Mouse (Mus musculus): ENCODE data around the gene Hfe.

Hfe gene

DNA sequence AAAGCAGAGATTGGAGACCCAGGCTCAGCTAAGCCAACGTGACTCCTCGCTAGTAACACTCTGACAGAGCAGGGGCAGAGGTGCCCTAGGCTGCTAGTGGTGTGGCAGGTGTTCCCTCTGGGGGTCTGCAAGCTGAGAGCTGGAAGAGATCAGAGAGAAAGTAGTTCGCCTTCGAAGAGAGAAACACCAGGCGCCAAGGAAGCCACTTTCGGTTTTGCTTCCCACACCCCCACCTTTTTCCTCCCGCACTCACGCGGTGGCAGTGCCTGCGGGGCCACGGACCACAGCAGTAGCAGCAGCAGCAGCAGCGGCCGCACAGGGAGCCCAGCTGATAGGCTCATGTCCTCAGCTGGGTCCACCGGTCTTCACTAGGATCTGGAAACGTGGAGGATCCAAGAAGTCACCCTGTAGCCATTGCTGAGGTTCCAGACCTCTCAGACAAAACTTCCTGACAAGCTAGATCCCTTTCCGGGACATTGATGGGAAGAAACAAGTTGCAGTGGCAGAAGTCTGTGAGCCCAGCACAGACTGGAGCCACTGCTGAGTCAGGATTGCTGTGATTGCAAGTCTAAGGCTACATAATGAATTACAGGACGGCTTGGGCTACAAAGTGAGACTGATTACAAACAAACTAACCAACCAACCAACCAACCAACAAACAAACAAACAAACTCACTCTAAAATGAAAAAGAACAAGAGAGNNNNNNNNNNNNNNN is at the start of gene Hfe:
Hfe (minus strand) TSS at position 481 of the 716 bp plus-strand sequence.
- DNase-seq (ENCODE audit: low spot score in 2 of 2) = peak; percentile 40 to 69

- DNase-seq (ENCODE audit: low spot score in 2 of 2) = no peak
Measured at GRCm38 (mm10) chr13:23759916-23760239, 49.2 kb upstream of the Hfe start.

- no peak for DNase-seq (ENCODE audit: low spot score in 2 of 2)
Measured at GRCm38 (mm10) chr13:23759251-23759771, 48.7 kb upstream of the Hfe start.

DNA sequence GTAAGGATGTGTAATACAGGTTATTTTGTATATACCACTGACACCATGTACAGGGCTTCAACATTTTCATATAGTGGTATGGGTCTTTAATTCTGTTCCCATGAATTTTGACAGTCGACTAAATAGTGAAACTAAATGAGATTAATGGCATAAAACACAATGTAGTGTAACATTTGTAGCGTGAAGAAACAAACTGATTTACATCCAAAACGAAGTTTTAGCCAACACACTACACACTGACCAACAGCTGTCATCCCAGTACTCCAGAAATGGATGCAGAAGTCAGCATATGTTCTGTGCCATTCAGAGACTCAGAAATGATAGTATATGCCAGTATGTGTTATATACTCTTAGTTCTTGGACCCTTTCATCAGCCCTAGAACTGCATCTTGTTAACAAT is 47.3 kb upstream of the Hfe start:
- DNase-seq (ENCODE audit: low spot score in 2 of 2) = no peak

DNA sequence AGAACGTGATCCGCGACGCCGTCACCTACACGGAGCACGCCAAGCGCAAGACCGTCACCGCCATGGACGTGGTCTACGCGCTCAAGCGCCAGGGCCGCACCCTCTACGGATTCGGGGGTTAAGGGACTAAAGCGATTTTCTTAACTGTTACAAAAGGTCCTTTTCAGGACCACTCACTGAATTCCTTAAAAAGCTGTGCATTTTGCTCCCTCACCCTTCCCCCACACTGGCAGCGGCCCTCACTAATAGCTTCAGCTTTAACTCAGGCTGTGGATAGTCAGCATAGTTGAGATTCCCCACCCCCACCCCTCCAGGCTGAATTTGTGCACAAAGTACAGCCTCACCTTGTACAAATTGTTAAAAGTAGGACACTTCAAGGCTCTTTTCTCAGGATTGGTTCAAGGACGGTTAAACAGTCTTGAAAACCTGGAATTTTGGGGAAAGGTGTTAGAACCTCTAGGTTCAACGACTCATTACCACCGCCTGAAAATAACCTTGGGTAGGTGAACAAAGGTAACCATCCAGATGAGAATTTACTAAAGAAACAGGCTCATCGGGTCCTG is 46.6 kb upstream of the Hfe start:
- peak; percentile 47 to 73 for DNase-seq (ENCODE audit: low spot score in 2 of 2)

DNA sequence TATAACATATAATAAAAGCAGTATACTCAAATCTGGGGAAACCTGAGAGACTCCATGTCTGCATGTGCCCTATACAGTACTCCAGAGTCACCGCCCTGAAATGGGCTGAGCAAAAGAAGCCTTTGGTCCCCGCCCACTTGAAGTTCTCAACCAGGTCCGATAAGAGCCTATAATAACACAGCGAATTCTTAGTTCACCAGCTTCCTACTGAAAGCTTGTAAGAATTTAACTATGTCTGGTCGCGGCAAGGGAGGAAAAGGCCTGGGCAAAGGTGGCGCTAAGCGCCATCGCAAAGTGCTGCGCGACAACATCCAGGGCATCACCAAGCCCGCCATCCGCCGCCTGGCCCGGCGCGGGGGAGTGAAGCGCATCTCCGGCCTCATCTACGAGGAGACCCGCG is 46.1 kb upstream of the Hfe start, which contains the start of gene Hist1h4b:
Hist1h4b (plus strand) TSS at position 224 of the 400 bp plus-strand sequence.
- peak; percentile 92 to 93 for DNase-seq (ENCODE audit: low spot score in 2 of 2)

DNA sequence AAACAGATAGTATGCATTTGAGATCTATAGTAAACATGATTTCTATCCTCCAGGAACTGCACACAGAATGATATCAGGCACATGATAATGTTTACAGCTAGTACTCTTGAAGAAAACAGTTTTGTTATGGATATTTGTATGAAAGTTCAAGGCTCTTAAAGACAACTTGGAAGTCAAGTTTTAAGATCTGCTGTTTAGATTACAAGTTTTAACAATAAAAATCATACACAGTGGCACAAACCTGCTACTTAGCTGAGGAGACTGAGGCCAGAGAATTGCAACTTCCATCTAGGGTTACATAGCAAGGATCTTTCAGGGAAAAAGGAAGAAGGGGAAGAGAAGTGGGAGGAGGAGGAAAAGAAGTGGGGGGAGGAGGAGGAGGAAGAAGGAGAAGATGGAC is 44.3 kb upstream of the Hfe start:
- no peak for DNase-seq (ENCODE audit: low spot score in 2 of 2)

DNA sequence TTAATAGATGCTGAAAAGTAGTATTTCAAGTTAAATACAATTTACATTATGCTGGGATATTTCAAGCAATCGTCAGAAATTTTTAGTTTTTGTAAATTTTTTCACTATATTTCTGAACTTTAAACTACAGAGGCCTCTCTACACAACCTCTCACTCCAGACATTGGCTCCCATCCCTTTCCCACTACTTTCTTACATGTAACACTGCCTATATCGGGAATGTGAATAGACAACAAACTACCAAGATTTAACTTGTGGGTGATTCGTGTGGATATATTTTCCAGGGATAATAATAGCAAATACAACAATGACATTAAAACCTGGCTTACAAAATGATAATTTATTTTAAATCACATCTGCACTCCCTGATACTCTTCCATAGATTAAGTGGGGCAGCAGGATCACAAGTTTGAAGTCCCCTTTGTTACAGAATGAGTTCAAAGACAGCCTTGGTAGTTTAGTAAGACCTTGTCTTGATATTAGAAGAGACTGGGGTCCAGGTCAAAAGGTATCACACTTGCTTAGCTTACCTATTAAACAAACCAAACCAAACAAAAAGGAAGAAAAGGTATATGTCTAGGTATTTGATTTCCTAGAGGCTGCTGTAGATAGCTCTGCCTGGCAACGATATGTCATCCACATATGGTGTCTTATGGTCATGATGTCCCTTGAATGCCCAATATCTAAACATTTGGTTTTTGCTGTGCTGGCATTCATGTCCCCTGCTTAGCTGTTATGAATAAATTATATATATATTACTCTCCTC is 42.8 kb upstream of the Hfe start:
- peak in 1 of 2 experiments; percentile 45 for DNase-seq (ENCODE audit: low spot score in 2 of 2)

DNA sequence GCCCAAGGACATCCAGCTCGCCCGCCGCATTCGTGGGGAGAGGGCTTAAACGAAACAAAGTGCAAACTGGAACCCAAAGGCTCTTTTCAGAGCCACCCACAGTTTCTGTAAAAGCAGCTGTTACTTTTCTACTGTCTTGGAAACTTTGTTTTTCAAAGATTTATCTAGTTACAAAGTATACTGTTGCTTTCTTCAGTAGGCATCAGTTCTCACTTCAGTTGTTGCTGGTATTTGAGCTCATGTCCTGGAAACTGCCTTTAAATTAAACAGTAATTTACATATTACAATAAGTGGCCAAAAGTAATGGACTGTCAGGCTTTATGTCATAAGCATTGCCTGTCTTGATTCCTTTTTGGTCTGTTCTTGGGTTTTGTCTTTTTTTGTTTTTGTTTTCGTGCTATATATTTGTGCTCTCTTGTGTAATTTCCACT is 42.1 kb upstream of the Hfe start:
- peak in 1 of 2 experiments; percentile 66 for DNase-seq (ENCODE audit: low spot score in 2 of 2)

- peak; percentile 90 to 94 for DNase-seq (ENCODE audit: low spot score in 2 of 2)
Measured at GRCm38 (mm10) chr13:23752067-23752741, 41.5 kb upstream of the Hfe start, which contains the start of gene Hist1h3b. Gene Hist1h3b, plus strand, starts transcription at chr13:23752267.

GRCm38 (mm10) chr13:23751478-23751956 is 40.9 kb upstream of the Hfe start:
- DNase-seq (ENCODE audit: low spot score in 2 of 2) = no peak

DNA sequence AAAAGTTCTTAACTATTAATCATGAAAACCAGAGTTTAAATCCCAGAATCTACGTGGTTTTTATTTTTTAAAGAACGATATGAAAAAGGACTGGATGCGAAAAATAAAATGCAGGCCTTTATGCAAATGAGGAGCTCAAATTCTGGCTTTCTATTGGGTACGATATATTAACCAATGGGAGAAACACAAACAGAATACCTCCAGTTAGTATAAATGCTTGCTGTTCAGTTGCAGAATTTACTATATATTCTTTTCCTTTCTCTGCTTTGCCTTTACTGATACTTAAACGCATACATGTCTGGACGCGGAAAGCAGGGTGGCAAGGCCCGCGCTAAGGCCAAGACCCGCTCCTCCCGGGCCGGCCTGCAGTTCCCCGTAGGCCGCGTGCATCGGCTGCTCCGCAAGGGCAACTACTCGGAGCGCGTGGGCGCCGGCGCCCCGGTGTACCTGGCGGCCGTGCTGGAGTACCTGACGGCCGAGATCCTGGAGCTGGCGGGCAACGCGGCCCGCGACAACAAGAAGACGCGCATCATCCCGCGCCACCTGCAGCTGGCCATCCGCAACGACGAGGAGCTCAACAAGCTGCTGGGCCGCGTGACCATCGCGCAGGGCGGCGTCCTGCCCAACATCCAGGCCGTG is 40.3 kb upstream of the Hfe start, which contains the start of gene Hist1h2ab:
Hist1h2ab (plus strand) TSS at position 288 of the 639 bp plus-strand sequence.
- peak; percentile 79 to 90 for DNase-seq (ENCODE audit: low spot score in 2 of 2)

- DNase-seq (ENCODE audit: low spot score in 2 of 2) = no peak
Measured at GRCm38 (mm10) chr13:23749563-23750121, 39.0 kb upstream of the Hfe start.

DNA sequence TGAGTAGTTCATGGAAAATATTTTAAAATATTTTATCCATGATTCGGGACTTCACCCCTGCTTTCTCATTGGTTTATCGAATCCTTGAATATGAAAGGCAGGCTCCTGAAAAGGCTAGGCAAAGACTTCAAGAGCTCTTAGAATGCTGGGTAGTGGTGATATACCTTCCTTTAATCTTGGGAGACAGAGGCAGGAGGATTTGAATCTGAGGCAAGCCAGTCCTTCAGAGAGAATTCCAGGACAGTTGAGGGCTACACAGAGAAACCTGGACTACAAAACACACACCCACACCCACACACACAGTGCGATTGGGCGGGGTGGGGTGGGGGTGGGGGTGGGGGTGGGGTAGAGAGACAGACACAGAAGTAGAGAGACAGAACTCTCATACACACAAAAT is 37.2 kb upstream of the Hfe start:
- peak in 1 of 2 experiments; percentile 63 for DNase-seq (ENCODE audit: low spot score in 2 of 2)

- peak in 1 of 2 experiments; percentile 62 for DNase-seq (ENCODE audit: low spot score in 2 of 2)
Measured at GRCm38 (mm10) chr13:23747081-23747891, 36.6 kb upstream of the Hfe start.

GRCm38 (mm10) chr13:23746201-23747080 is 35.8 kb upstream of the Hfe start, which contains the start of gene Hist1h2bb:
Gene Hist1h2bb, plus strand, starts transcription at chr13:23746734.
- peak; percentile 78 to 88 for DNase-seq (ENCODE audit: low spot score in 2 of 2)

DNA sequence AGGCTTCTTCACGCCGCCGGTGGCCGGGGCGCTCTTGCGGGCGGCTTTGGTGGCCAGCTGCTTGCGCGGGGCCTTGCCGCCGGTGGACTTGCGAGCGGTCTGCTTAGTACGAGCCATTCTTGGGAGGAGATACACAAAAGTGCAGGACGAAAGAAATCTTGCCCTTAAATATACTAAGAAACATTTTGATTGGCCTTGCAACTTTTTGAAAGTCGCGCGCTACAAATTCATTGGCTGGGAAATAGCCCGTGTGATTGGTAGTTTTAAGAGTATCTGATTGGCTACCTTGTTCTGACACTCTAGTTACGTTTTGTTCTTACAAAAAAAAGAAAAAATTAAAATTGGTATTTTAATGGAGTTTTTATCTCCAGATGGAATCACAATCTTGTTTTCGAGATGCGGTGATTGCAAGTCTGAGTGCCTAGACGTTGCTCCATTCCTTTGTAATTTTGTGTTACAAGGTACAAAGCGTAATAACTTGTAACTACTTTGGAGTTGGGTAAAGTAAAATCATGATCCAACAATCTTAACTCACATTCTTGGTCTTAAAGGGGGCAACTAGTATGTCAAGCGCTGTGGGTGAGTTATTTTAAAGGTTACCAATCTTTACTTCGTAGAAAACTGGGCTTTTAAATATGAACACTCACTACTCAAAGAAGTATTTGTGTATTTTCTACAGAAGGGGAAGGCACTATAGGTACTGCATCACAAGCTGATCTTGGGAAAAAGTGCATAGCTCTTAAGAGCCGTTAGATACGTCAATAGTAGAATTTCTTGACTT is 34.9 kb upstream of the Hfe start, which contains the start of gene Hist1h3c:
Hist1h3c (minus strand) TSS at position 222 of the 781 bp plus-strand sequence.
- DNase-seq (ENCODE audit: low spot score in 2 of 2) = peak; percentile 84 to 93
